9 mouse cellular contexts compared by ENCODE assay signal in genomic region chr19:12573266-12574011, GRCm38 (mm10). TPM values are rescaled to one million over a fixed set of nuclear protein-coding genes. Genes with fewer than 3 reads are reported as not detected.
DNase-seq lines count a peak whose midpoint lies in the region; ATAC-seq and TF ChIP-seq lines count a peak whose summit lies in the region.
"Had no signal": no experiment of that assay in that cellular context is flagged by ENCODE, and none has a peak within 500 bp of the region (broad histone marks: within the 10 kb centered on the region; RNA-seq: fewer than 3 reads in every experiment).

No protein-coding gene starts in this region.

- peaks cover 17% of the 10 kb centered on the region for H3K36me3 ChIP-seq in E14TG2a.4 (ENCODE audit: insufficient read depth, low read length)
- H3K36me3 ChIP-seq in forebrain, postnatal 0 days (ENCODE audit: insufficient read depth): no peaks in the 10 kb centered on the region
- H3K36me3 ChIP-seq in lung, embryonic 15.5 days: peaks cover 11% of the 10 kb centered on the region; the same call in 1 of the 2 replicates
- H3K36me3 ChIP-seq in thymus, adult 2 months (ENCODE audit: control insufficient read depth, insufficient read depth, low read length): 0 out of 2 replicates have a peak, but pooled peaks cover 4% of the 10 kb centered on the region

- H3K9me3 ChIP-seq in E14TG2a.4 (ENCODE audit: low read length): no peaks in the 10 kb centered on the region
- H3K9me3 ChIP-seq in forebrain, postnatal 0 days (ENCODE audit: low read length): no peaks in the 10 kb centered on the region
- H3K9me3 ChIP-seq in lung, embryonic 15.5 days: no peaks in the 10 kb centered on the region

- WGBS in forebrain, postnatal 0 days: 4% methylated on average over 14 of the region's 14 CpGs
- WGBS in lung, embryonic 15.5 days: 7% methylated on average over 14 of the region's 14 CpGs
- 4% methylated on average over 14 of the region's 14 CpGs for WGBS in olfactory bulb, adult 2 months
- 2% methylated on average over 14 of the region's 14 CpGs for WGBS in thymus, adult 2 months

- no peak for TF ChIP-seq POLR2A in olfactory bulb, adult 2 months (IDR thresholded peaks at IDR 0.05; ENCODE audit: insufficient read depth, low read depth, low read length)
- TF ChIP-seq POLR2A in thymus, adult 2 months (IDR thresholded peaks at IDR 0.05; ENCODE audit: control insufficient read depth, extremely low read depth, insufficient read depth, low read length, poor library complexity): no peak

- TF ChIP-seq CTCF in E14TG2a.4 (conservative IDR thresholded peaks at IDR 0.05; ENCODE audit: low read length): no peak
- TF ChIP-seq CTCF in forebrain, postnatal 0 days (IDR thresholded peaks at IDR 0.05; ENCODE audit: low read depth): no peak
- no peak for TF ChIP-seq CTCF in olfactory bulb, adult 2 months (IDR thresholded peaks at IDR 0.05; ENCODE audit: insufficient read depth, low read depth, low read length)
- no peak for TF ChIP-seq CTCF in thymus, adult 2 months (IDR thresholded peaks at IDR 0.05; ENCODE audit: borderline replicate concordance, control insufficient read depth, extremely low read depth, insufficient read depth, low read length, poor library complexity)

- peak; percentile 100 for ATAC-seq in forebrain, postnatal 0 days
- peak; percentile 98 for ATAC-seq in lung, embryonic 15.5 days (ENCODE audit: borderline replicate concordance, extremely low read depth, low FRiP score, low TSS enrichment)

- H3K27ac ChIP-seq in forebrain, postnatal 0 days (ENCODE audit: low read depth, low read length): no peak overlapping the region
- H3K27ac ChIP-seq in lung, embryonic 15.5 days: peak overlapping the region; percentile 61
- no peak overlapping the region for H3K27ac ChIP-seq in olfactory bulb, adult 2 months (ENCODE audit: insufficient read depth, low read depth, low read length)
- peak overlapping the region; percentile 74; the same call in 1 of the 2 replicates for H3K27ac ChIP-seq in thymus, adult 2 months (ENCODE audit: control insufficient read depth, insufficient read depth, low read length)

- H3K4me2 ChIP-seq in forebrain, postnatal 0 days (ENCODE audit: low read depth): peak overlapping the region; percentile 53
- peak overlapping the region; percentile 57 for H3K4me2 ChIP-seq in lung, embryonic 15.5 days

- H3K9ac ChIP-seq in forebrain, postnatal 0 days: peak overlapping the region; percentile 44
- H3K9ac ChIP-seq in lung, embryonic 15.5 days: peak overlapping the region; percentile 18

- peak overlapping the region; percentile 73 for H3K4me3 ChIP-seq in E14TG2a.4 (replicated peaks; ENCODE audit: low read length)
- H3K4me3 ChIP-seq in forebrain, postnatal 0 days (ENCODE audit: low read depth, low read length): peak overlapping the region; percentile 34
- peak overlapping the region; percentile 48 for H3K4me3 ChIP-seq in lung, embryonic 15.5 days
- H3K4me3 ChIP-seq in olfactory bulb, adult 2 months (ENCODE audit: insufficient read depth, low read depth, low read length): peak overlapping the region; percentile 7; the same call in 1 of the 2 replicates
- peak overlapping the region; percentile 48 for H3K4me3 ChIP-seq in thymus, adult 2 months (ENCODE audit: control insufficient read depth, insufficient read depth, low read length)

- no peaks in the 10 kb centered on the region for H3K27me3 ChIP-seq in E14TG2a.4 (ENCODE audit: insufficient read depth, low read length)
- H3K27me3 ChIP-seq in forebrain, postnatal 0 days (ENCODE audit: insufficient read depth, low read length): no peaks in the 10 kb centered on the region
- H3K27me3 ChIP-seq in lung, embryonic 15.5 days: no peaks in the 10 kb centered on the region
- no peaks in the 10 kb centered on the region for H3K27me3 ChIP-seq in thymus, adult 2 months (ENCODE audit: control insufficient read depth, insufficient read depth, low read length)

- peaks cover 27% of the 10 kb centered on the region for H3K4me1 ChIP-seq in E14TG2a.4 (replicated peaks; ENCODE audit: low read depth, low read length)
- H3K4me1 ChIP-seq in forebrain, postnatal 0 days (ENCODE audit: insufficient read depth): peaks cover 6% of the 10 kb centered on the region; the same call in 1 of the 2 replicates
- peaks cover 14% of the 10 kb centered on the region; the same call in 1 of the 2 replicates for H3K4me1 ChIP-seq in lung, embryonic 15.5 days
- H3K4me1 ChIP-seq in olfactory bulb, adult 2 months (ENCODE audit: control insufficient read depth, insufficient read depth, low read length): peaks cover 4% of the 10 kb centered on the region; the same call in 1 of the 2 replicates
- H3K4me1 ChIP-seq in thymus, adult 2 months (replicated peaks; ENCODE audit: control insufficient read depth, insufficient read depth, low read length): peaks cover 21% of the 10 kb centered on the region

- peak; percentile 89 for DNase-seq in c-Kit-negative CD71-positive TER-119-positive erythroid progenitor cells, embryonic 14.5 days (ENCODE audit: low read depth, low spot score)
- DNase-seq in forebrain, postnatal 0 days: peak; percentile 86
- DNase-seq in heart, postnatal 4 days: peak; percentile 93
- peak; percentile 37 to 53 for DNase-seq in layer of hippocampus, adult 8-10 months (ENCODE audit: low spot score in 2 of 2)
- DNase-seq in thymus, adult 2 months: peak; percentile 70

RNA-seq across cellular contexts. Expression of gene Gm4952, which starts 26.3 kb away (rescaled TPM):
- total RNA-seq in forebrain, postnatal 0 days (2014; rRNA removed): 0.29 and 0.31 TPM in 2 replicates
- polyA plus RNA-seq in forebrain, postnatal 0 days (2015; fragmentation: Nextera tagmentation; extraction: Ambion mirVana): 0.13 and 0.19 TPM in 2 replicates
- total RNA-seq in heart, postnatal 4 days (2021): not detected
- total RNA-seq in layer of hippocampus, adult 8-10 months (2022): not detected
- polyA plus RNA-seq in lung, embryonic 15.5 days (2015; fragmentation: Nextera tagmentation; extraction: Ambion mirVana): 0.12 TPM in 1 of 2 replicates, not detected in the other
- not detected in 2 replicates for polyA plus RNA-seq in olfactory bulb, adult 2 months (2012; ENCODE audit: insufficient read depth, insufficient read length, low replicate concordance, missing spikeins)
- polyA plus RNA-seq in thymus, adult 2 months (2012; rRNA removed): 0.13 and 0.22 TPM in 2 replicates
- polyA plus RNA-seq: testis, adult 2 months had no signal

RNA-seq across cellular contexts. Expression of gene Fam111a, which starts 27.9 kb away (rescaled TPM):
- total RNA-seq in forebrain, postnatal 0 days (2014; rRNA removed): 4.3 and 4.4 TPM in 2 replicates
- 2.9 and 3.2 TPM in 2 replicates for polyA plus RNA-seq in forebrain, postnatal 0 days (2015; fragmentation: Nextera tagmentation; extraction: Ambion mirVana)
- total RNA-seq in heart, postnatal 4 days (2021): 10 to 100 TPM; 23.1 to 23.8 TPM
- 1 to 10 TPM; 1.4 to 3.9 (median 2.3) TPM for total RNA-seq in layer of hippocampus, adult 8-10 months (2022)
- 32.0 TPM in 2 replicates for polyA plus RNA-seq in lung, embryonic 15.5 days (2015; fragmentation: Nextera tagmentation; extraction: Ambion mirVana)
- polyA plus RNA-seq in olfactory bulb, adult 2 months (2012; ENCODE audit: insufficient read depth, insufficient read length, low replicate concordance, missing spikeins): not detected in 2 replicates
- 4.4 and 4.9 TPM in 2 replicates for polyA plus RNA-seq in thymus, adult 2 months (2012; rRNA removed)

RNA-seq across cellular contexts. Expression of gene Glyat, which starts 59.7 kb away (rescaled TPM):
- not detected in 2 replicates for total RNA-seq in forebrain, postnatal 0 days (2014; rRNA removed)
- polyA plus RNA-seq in forebrain, postnatal 0 days (2015; fragmentation: Nextera tagmentation; extraction: Ambion mirVana): not detected in 2 replicates
- not detected for total RNA-seq in heart, postnatal 4 days (2021)
- total RNA-seq in layer of hippocampus, adult 8-10 months (2022): under 1 TPM in 3 of 4 experiments, not detected in 1; 0.11 to 0.32 (median 0.16) TPM
- polyA plus RNA-seq in lung, embryonic 15.5 days (2015; fragmentation: Nextera tagmentation; extraction: Ambion mirVana): not detected in 2 replicates
- polyA plus RNA-seq in olfactory bulb, adult 2 months (2012; ENCODE audit: insufficient read depth, insufficient read length, low replicate concordance, missing spikeins): not detected in 2 replicates
- 0.11 TPM in 1 of 2 replicates, not detected in the other for polyA plus RNA-seq in thymus, adult 2 months (2012; rRNA removed)
- polyA plus RNA-seq: testis, adult 2 months had no signal

Comparison
In these comparisons a context has a peak if more than half of its experiments do, and no peak if none do; other contexts are left out.
1. H3K4me3 ChIP-seq: peak in every context shown above with its lines; median percentile 73 in E14TG2a.4; 48 in lung, embryonic 15.5 days; 48 in thymus, adult 2 months; 34 in forebrain, postnatal 0 days; 7 in olfactory bulb, adult 2 months.
2. H3K27ac ChIP-seq: peak in lung, embryonic 15.5 days (single experiment) and thymus, adult 2 months (single experiment); none in forebrain, postnatal 0 days (single experiment) and olfactory bulb, adult 2 months (single experiment).
3. Peak in every context shown above with its lines, with median percentiles within 50 percentile points of each other: DNase-seq.